Mouse (Mus musculus) ovary, postnatal 10 days (tissue): Measurements from ENCODE around the gene Txnl4b.
A peak's percentile ranks its signal among the peaks of the same experiment; 100 is the strongest.

Experiments used
- DNase-seq: peaks from one replicate; pipeline ENCODE4 v3.0.0; 2022; ENCODE audit warnings: low spot score

Gene Txnl4b

DNA sequence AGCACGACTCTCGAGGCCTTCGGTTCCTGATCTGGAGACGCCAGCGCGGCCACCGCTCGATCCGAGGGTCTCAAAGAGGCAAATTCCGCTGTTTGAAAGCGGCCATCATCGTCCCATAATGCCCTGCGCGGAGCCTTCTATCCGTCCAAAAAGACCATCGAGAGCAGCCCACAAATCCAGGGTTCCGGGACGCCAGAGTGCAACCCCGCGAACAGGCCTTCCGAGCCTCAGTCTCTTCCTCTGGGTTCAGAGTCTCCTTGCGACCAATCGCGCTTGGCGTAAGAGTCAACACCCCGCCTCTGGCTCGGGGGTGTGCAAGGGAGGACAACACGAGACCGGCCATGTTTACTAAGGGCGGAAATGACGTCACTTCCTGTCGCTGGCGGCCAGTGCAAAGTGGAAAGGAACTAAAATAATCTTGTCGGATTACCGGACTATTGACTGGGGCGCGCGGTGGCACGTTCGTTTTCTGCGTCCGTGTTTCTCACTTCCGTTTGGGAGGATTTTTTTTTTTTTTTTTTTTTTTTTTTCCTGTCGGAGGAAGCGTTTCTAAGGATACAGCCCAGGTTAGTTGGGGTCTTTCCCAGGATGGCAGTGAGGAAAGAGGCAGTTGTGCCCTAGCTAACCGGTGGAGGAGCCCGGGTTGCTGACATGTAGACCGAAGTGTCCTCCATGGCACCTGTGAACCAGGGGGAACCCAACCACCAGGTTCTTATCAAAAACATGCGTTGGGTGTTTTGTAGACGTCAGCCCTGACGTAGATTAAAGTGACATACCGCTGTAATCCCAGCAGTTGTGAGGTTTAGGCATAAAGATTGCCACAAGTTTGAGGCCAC lies at the start of gene Txnl4b, which contains the start of gene Dhx38:
Gene Txnl4b (plus strand): TSS at position 395 of the 836 bp plus-strand sequence.
Gene Dhx38 (minus strand): TSS at position 364 of the 836 bp plus-strand sequence.
- DNase-seq = peak; percentile 93

DNA sequence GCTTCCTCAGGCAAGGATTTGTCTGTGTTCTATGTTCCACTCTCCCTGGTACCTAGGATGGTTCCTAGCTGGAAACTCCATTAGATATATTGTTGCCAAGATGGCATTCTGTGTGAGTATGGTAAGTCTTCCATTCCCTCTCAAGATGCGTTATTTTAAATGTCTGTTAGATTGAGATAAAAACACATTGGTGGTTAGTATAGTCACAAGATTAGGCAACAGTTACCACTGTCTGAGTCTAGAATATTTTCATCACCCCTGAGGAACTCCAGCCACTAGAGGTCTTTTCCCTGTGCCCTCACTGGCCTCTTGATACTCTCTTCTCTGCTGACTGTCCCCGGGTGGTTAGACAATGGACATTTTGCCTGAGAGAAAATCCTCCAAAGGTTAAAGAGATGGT lies 41.7 kb upstream of the Txnl4b start:
- no peak for DNase-seq

DNA sequence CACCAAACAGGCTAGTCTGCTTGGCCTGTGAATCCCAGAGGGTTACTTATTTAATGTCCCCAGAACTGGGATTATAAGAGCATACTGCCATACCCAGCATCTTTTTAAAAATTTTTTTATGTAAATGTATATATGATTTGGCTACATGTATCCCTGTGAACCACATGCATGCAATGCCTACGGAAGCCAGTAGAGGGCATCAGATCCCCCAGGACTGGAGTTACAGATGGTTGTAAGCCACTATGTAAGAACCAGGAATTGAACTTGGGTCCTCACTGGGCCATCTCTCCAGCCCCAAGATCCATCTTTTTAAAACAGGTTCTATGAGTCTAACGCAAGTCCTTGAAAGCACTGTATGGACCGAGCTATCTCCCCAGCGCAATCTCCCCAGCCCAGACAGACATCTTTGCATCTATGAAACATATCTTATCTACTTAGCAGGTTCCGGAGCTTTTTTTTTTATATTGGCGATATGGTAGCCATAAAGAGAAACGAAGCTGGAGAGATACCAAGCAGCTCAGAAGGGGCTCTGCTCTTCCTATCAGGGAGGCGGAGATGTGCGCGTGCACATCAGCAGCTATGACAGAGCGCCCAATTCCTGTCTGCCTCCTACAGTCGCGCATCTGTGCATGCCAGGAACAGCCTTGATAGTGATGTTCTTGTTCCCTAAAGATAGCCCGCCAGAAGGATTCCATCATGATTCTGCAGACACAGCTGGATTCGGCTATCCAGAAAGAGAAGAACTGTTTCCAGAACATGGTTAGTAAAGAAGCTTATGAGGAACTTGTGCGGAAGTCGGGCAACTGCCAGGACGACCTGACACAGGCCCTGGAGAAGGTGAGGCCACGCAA lies 30.3 kb upstream of the Txnl4b start:
- DNase-seq = no peak

- peak; percentile 60 for DNase-seq
These were observed 29.0 kb upstream of the Txnl4b start for GRCm38 (mm10) chr8:109536703-109537102.

DNA sequence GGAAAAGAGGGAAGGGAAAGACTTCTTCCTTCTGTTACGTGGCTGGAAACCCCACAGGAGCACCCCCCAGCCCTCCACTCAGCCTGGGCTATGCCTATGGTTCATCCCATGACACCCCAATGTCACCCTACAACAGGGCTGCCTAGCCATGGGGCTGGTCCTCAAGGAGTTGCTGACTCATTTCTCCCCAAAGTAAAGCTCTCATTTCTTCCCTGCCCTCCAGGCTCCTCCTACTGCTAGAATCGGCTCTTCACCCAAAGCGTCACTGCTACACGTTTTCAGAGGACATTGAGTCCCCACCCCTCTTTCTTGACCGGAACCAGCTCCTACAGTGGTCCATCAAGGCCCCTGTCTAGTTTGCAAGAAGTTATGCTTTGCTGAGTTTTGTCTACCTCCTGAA lies 23.5 kb upstream of the Txnl4b start:
- DNase-seq = no peak

DNA sequence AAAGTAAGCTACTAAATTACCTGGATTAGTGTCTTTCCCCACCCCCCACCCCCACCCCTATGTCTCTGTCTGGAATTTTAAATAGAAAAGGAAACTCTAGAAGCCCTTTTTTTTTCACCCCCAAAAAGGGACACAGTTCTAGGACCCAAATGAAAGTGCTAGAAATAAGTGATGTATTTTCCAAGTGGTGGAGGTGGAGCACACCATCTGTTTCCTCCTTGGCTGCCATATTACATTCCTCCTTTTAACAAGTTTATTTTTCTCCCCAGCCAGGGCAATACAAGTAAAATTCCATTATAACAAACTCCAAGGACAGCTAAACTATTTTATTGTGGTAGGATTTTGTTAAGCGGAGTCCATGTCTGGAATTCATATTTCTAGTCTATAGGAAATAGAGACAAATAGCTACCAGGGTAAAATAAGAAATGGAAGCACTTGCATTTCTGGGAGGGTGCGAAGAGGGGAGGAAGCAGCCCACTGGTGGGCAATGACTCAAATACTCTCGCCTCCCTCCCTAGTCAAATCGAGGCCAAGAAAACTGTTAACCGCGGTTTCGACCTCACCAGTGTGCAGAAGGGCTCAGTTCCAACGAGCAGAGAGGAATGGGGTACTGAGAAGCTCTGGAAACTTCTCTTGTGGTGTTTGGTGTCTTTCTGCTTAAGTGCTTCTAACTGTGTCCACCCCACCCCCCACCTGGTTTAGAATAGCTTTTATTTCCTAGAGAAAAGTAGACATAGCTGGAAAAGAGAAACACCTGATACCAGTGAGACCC lies 22.8 kb upstream of the Txnl4b start:
- no peak for DNase-seq

DNA sequence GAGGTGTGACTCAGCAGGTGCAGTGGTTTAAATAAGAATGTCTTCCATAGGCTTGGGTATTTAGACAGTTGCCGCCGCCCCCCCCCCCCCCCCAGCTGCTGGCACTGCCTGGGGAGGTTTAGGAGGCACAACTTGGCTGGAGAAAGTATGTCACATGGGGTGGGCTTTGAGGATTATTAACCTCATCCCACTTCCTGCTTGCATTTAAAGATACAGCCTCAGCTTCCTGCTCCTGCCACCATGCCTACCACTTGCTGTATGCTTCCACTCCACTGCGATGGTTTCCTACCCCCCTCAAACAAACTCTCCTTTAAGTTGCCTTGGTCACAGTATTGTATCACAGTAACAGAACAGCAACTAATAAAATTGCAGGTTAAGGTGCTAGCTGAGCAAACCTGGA lies 21.6 kb upstream of the Txnl4b start:
- no peak for DNase-seq

GRCm38 (mm10) chr8:109551663-109552062 lies 14.0 kb upstream of the Txnl4b start:
- DNase-seq = no peak

- DNase-seq = no peak
These were observed 1.8 kb upstream of the Txnl4b start for GRCm38 (mm10) chr8:109563881-109564280.

DNA sequence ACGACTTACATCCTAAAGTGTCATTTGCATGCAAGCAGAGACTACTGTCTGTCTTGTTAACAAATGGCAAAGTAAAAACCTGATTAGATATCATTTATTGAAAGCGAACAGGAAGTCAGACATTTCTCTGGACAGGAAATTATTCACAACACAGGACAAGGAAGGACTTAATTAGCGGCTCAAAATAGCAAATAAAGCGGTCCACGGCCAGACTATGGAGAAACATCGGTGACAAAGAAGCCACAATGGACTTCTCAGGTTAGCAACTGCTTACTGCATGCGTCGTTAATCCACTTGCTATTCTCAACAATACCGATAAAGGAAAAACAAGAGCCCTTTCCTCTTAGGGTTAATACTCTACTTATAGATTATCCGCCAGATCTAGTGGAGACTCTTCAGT lies 926 bp upstream of the Txnl4b start:
- no peak for DNase-seq

DNA sequence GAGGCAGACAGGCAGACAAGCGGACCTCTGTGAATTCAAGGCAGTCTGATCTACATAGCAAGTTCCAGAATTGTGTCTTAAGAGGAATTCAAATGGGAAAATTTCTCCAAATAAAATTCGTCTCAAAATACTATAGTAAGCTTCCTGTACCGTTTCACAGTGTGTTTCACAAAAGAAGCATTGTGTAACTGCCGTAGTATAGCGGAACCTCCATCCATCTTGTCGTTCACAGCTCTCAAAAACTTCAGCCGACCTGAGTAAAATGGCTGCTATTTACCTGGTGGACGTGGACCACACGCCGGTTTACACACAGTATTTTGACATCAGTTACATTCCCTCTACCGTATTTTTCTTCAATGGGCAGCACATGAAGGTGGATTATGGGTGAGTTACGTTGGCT lies 5.4 kb downstream of the Txnl4b start:
- no peak for DNase-seq

DNA sequence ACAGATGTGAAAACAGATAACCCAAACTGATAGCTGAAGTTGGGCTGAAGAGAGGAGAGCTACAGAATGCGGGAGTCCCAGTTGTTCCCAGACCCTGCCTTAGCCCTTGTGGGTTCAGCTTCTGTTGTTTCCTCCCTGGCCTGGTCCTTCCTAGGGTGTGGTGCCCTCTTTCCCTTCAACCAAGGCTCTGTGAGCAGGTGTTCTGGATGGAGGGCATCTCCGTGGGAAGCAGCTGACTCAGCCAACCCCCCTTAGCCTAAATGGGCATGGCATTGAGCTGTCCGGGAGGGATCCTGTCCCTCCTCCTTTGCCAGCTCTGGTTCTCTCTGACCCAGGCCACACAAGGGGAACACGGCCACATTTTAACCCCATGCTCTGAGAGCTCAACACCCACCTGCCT lies 10.6 kb downstream of the Txnl4b start:
- no peak for DNase-seq

GRCm38 (mm10) chr8:109578900-109579301 lies 13.2 kb downstream of the Txnl4b start, which contains the start of gene Hp:
Gene Hp, minus strand, starts transcription at chr8:109579172.
- no peak for DNase-seq

GRCm38 (mm10) chr8:109584293-109584692 lies 18.6 kb downstream of the Txnl4b start:
- DNase-seq = no peak

- no peak for DNase-seq
These were observed 19.1 kb downstream of the Txnl4b start for GRCm38 (mm10) chr8:109584830-109585229.

DNA sequence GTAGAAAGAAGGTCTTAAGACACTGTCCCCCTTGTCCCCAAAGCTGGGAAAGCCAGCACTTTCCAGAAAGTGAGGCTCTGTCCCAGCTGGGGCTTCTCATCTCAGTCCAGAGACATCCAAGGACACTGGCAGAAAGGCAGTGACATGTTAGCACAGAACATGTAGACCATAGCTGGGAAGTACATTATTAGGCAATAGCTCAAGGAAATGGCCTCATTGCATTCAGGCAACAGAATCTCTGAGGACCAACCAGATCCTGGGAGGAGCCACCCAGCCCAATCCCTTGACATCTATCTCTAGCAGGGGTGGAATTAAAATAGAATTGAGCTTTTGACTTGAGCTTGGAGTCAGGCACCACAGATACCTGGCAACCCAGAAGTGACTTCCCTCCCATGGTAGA lies 20.0 kb downstream of the Txnl4b start:
- DNase-seq = no peak

GRCm38 (mm10) chr8:109586972-109587504 lies 21.3 kb downstream of the Txnl4b start:
- no peak for DNase-seq

DNA sequence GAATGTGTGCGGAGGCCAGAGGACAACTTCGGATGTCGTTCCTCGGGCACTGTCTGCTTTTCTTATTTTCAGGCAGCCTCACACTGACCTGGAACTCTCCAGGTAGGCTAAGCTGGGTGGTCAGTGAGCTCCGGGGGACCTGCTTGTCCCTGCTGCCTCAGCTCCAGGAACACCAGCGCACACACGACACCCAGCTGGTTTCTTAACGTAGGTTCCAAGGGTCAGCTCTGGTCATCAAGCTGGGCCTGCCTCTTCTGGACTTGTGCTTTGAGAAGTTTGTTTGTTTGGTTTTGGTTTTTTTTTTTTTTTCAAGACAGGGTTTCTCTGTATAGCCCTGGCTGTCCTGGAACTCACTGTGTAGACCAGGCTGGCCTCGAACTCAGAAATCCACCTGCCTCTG lies 25.2 kb downstream of the Txnl4b start:
- no peak for DNase-seq

DNA sequence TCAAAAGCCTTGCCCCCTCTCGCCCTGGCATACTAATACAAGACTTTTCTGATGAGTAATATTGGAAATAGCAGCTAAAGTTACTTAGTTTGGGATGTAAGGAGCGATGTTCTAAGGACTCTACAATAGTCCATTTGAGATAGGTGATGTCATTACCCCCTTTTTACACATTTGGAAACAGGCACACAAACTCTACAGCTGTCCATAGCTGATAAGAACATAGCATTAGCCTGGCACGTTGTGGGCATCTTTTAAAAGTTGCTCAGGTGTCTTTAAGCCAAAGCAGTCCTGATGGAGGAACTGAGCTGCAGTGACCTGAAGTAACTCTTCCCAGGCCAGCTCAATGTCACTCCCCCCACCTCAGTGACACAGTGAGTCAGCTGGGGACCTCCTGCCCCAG lies 25.7 kb downstream of the Txnl4b start:
- DNase-seq = no peak

GRCm38 (mm10) chr8:109592164-109592563 lies 26.5 kb downstream of the Txnl4b start:
- DNase-seq = no peak

DNA sequence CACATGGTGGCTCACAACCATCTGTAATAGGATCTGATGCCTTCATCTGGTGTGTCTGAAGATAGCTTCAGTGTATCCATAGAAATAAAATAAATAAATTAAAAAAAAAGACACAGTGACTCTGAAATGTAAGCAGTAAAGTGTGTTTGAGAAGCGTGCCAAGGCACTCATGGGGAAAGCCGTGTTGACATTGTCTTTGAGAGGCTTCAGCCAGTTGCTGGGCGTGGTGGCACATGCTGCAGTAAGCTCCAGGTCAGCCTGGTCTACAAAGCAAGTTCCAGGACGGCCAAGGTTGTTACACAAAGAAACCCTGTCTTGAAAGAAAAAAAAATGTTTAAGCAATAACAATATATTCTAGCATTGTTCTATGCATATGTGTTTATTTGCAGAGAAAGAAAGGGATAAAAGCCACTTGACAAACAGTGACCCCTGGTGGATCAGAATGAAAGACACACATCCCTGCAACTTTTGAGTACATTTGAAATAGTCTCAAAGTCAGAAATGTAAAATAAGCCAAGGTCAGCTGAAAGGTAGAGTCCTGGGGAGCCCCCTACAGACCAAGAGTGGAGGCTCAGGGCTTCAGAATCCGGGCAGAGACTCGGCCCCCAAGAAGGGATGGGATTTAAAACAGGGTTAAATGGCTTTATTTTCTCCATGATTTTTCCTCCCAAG lies 27.6 kb downstream of the Txnl4b start:
- DNase-seq = no peak
